Mouse (Mus musculus) heart, adult 2 months (tissue): Measurements from ENCODE around the gene Gm10837.

Source experiments
- CTCF ChIP-seq: fragments of 200-600 bp; IDR thresholded peaks from 2 replicates; pipeline ENCODE4 v1.8.1; 2022; ENCODE audit warnings: antibody characterized with exemption, mild to moderate bottlenecking, moderate library complexity
- POLR2A ChIP-seq: fragments of 200-500 bp; IDR thresholded peaks from 2 replicates; pipeline ENCODE4 v1.6.1; 2011; ENCODE audit warnings: mild to moderate bottlenecking, low read depth, low read length, control low read depth; ENCODE audit not compliant: insufficient read depth

DNA sequence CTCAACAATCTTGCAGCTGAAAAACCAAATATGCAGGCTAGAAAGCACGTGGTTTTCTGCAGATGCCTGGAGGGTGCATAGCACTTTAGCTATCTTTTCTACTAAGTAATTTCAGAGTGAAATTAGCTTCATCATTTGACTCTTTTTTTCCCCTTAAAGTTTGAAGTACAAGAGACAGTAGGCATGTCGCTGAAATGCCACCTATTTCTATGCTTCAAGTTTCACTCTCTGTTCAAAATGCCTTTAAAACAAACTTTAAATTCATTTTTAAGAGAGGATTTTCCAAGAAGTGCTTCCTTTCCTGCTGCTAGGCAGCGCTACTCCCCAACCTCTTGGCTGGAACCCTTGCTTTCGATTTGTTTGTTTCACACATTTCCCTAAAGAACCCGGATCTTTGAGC is 1.3 kb upstream of the Gm10837 start:
- TF ChIP-seq CTCF = no peak
- no peak for TF ChIP-seq POLR2A
